Mouse (Mus musculus): ENCODE results near the gene 1700113H08Rik. TPM values are rescaled to one million over a fixed set of nuclear protein-coding genes. Genes with fewer than 3 reads are reported as not detected.

1700113H08Rik gene
- total and polyA plus RNA-seq, 2 experiments from 2014 or later, result 0.25 to 0.89 TPM

- H3K9ac ChIP-seq (replicated peaks; ENCODE audit: low read length), result no peak overlapping the region
- DNase-seq (ENCODE audit: low spot score), result peak; percentile 20
- no peak for ATAC-seq
- 64% methylated on average over 10 of the region's 10 CpGs for WGBS
- H3K36me3 ChIP-seq (ENCODE audit: insufficient read depth, low read length), result no peaks in the 10 kb centered on the region
- no peak overlapping the region for H3K4me3 ChIP-seq (ENCODE audit: low read length)
- no peak overlapping the region for H3K27ac ChIP-seq
- no peak overlapping the region for H3K4me2 ChIP-seq (ENCODE audit: low read depth, low read length)
- TF ChIP-seq CTCF (IDR thresholded peaks at IDR 0.05; ENCODE audit: low read depth), result no peak
- H3K4me1 ChIP-seq (ENCODE audit: insufficient read depth, low read length), result no peaks in the 10 kb centered on the region
- H3K27me3 ChIP-seq (ENCODE audit: insufficient read depth, low read length), result no peaks in the 10 kb centered on the region
- H3K9me3 ChIP-seq (ENCODE audit: low read length), result no peaks in the 10 kb centered on the region
These were observed 51.4 kb downstream of the 1700113H08Rik start for GRCm38 (mm10) chr10:87109038-87109771.

GRCm38 (mm10) chr10:87110909-87111308 is 53.1 kb downstream of the 1700113H08Rik start:
- 76% methylated on average over 3 of the region's 3 CpGs for WGBS

DNA sequence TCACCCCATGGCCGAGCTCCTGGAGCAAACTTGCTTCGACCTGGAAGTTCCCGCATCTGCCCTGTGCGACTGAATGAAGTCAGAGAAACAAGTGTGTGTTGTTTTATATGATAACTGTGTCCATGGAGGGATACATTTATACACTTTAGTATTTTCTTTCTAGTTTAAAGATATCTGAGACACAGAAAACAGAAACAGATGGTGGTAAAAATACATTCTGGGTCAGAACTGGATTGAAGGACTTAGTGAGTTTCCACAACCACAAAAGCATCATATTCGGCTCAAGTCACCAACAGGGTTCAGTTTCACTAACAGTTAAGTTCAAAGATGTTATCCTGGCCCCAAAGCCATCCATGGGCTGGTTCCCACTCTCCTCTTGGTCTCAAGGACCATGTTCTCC is 67.2 kb downstream of the 1700113H08Rik start:
- Histone ChIP-seq H3K9me3 (ENCODE audit: low read length) (no peaks in the 10 kb centered on the region), H3K36me3 (ENCODE audit: insufficient read depth, low read length) (no peaks in the 10 kb centered on the region), H3K27ac (no peak overlapping the region), H3K4me2 (ENCODE audit: low read depth, low read length) (no peak overlapping the region), H3K9ac (replicated peaks; ENCODE audit: low read length) (no peak overlapping the region), H3K4me3 (ENCODE audit: low read length) (no peak overlapping the region), H3K27me3 (ENCODE audit: insufficient read depth, low read length) (no peaks in the 10 kb centered on the region), H3K4me1 (ENCODE audit: insufficient read depth, low read length) (no peaks in the 10 kb centered on the region)
- WGBS, result 94% methylated on average over 5 of the region's 5 CpGs
- TF ChIP-seq CTCF (IDR thresholded peaks at IDR 0.05; ENCODE audit: low read depth), result no peak
- ATAC-seq, result no peak
- no peak for DNase-seq (ENCODE audit: low spot score)

More at GRCm38 (mm10) chr10:87110909-87111308, 53.1 kb downstream of the 1700113H08Rik start:
- Histone ChIP-seq H3K4me2 (ENCODE audit: low read depth, low read length) (no peak overlapping the region), H3K4me3 (ENCODE audit: low read length) (no peak overlapping the region), H3K9ac (replicated peaks; ENCODE audit: low read length) (no peak overlapping the region), H3K27ac (no peak overlapping the region), H3K9me3 (ENCODE audit: low read length) (no peaks in the 10 kb centered on the region), H3K27me3 (ENCODE audit: insufficient read depth, low read length) (no peaks in the 10 kb centered on the region), H3K4me1 (ENCODE audit: insufficient read depth, low read length) (no peaks in the 10 kb centered on the region), H3K36me3 (ENCODE audit: insufficient read depth, low read length) (no peaks in the 10 kb centered on the region)
- DNase-seq (ENCODE audit: low spot score) (peak; percentile 11), ATAC-seq (0 out of 2 replicates have a peak, but pooled peaks have one; percentile 32)
- TF ChIP-seq CTCF (IDR thresholded peaks at IDR 0.05; ENCODE audit: low read depth), result no peak

- peak; percentile 56 for TF ChIP-seq CTCF (IDR thresholded peaks at IDR 0.05; ENCODE audit: low read depth)
- H3K4me1 ChIP-seq (ENCODE audit: insufficient read depth, low read length), result no peaks in the 10 kb centered on the region
- ATAC-seq, result no peak
These were observed 68.5 kb downstream of the 1700113H08Rik start for GRCm38 (mm10) chr10:87126186-87126824.

DNA sequence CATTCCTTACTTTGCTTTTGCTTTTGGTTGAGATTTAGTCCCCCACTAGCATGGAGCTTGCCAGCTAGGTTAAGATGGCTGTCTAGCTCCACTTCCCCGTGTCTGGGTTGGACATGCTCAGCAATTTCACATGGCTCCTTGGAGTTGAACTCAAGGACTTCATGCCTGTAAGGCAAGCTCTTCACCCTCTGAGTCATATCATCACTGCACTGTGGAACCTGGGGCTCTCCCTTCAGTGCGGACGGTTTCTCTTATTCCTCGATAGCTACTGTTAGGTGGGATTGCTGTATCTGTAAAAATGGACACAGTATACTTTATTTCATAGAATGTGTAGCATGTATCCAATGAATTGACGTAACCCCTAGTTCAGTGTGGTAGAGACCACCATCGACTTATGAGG is 93.2 kb downstream of the 1700113H08Rik start:
- DNase-seq (ENCODE audit: low spot score) (no peak), ATAC-seq (no peak)
- Histone ChIP-seq H3K9ac (replicated peaks; ENCODE audit: low read length) (no peak overlapping the region), H3K27ac (no peak overlapping the region), H3K4me1 (ENCODE audit: insufficient read depth, low read length) (no peaks in the 10 kb centered on the region), H3K27me3 (ENCODE audit: insufficient read depth, low read length) (no peaks in the 10 kb centered on the region), H3K4me3 (ENCODE audit: low read length) (no peak overlapping the region), H3K4me2 (ENCODE audit: low read depth, low read length) (no peak overlapping the region), H3K9me3 (ENCODE audit: low read length) (0 out of 2 replicates have a peak, but pooled peaks cover 3% of the 10 kb centered on the region), H3K36me3 (ENCODE audit: insufficient read depth, low read length) (no peaks in the 10 kb centered on the region)
- WGBS, result 96% methylated on average over 6 of the region's 6 CpGs
- TF ChIP-seq CTCF (IDR thresholded peaks at IDR 0.05; ENCODE audit: low read depth), result no peak

More at GRCm38 (mm10) chr10:87126186-87126824, 68.5 kb downstream of the 1700113H08Rik start:
- Histone ChIP-seq H3K27me3 (ENCODE audit: insufficient read depth, low read length) (no peaks in the 10 kb centered on the region), H3K27ac (no peak overlapping the region), H3K9ac (replicated peaks; ENCODE audit: low read length) (no peak overlapping the region), H3K9me3 (ENCODE audit: low read length) (no peaks in the 10 kb centered on the region), H3K4me3 (ENCODE audit: low read length) (no peak overlapping the region), H3K4me2 (ENCODE audit: low read depth, low read length) (no peak overlapping the region), H3K36me3 (ENCODE audit: insufficient read depth, low read length) (no peaks in the 10 kb centered on the region)
- no peak for DNase-seq (ENCODE audit: low spot score)
- 83% methylated on average over 12 of the region's 12 CpGs for whole genome bisulfite sequencing

DNA sequence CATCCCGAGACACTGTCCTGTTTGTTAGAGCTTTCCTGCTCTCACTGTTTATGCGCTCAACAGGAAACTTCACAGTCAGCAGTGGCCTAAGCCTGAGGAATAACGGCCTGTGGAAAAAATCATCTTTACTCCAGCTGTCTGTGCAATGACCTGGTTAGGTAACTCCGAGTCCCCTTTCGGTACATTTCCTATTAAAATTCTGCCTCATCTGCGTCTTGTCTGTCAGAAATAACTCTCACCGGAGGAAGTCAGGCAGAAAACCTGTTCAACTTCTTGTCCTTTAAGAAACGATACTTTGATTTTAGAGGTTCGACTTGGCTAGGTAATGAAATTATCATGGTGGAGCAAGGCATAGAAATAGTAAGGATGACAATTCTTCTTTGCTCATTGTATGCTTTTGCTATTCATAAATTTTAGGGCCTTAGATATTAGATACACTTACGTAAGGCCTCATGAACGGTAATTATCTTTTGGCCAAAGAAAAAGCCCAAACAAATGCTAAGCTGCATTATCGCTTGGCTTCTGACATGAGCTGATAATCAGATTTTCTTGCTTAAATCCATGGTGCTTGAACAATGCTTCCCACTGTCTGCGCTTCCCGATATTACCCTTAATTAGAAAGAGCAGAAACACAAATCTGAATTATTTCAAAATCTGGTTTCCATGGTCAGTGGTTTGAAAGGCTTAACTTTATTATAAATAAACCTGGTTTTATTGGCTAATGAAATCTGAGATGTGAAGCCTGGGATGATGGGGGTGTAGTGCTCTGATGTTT is 96.1 kb downstream of the 1700113H08Rik start:
- WGBS, result 60% methylated on average over 14 of the region's 14 CpGs
- DNase-seq (ENCODE audit: low spot score), result peak; percentile 17
- H3K4me3 ChIP-seq (ENCODE audit: low read length), result no peak overlapping the region

More for the DNA sequence above, 96.1 kb downstream of the 1700113H08Rik start:
- Histone ChIP-seq H3K4me1 (ENCODE audit: insufficient read depth, low read length) (no peaks in the 10 kb centered on the region), H3K27me3 (ENCODE audit: insufficient read depth, low read length) (no peaks in the 10 kb centered on the region), H3K4me2 (ENCODE audit: low read depth, low read length) (no peak overlapping the region), H3K9me3 (ENCODE audit: low read length) (0 out of 2 replicates have a peak, but pooled peaks cover 3% of the 10 kb centered on the region), H3K27ac (no peak overlapping the region), H3K9ac (replicated peaks; ENCODE audit: low read length) (no peak overlapping the region), H3K36me3 (ENCODE audit: insufficient read depth, low read length) (no peaks in the 10 kb centered on the region)
- TF ChIP-seq CTCF (IDR thresholded peaks at IDR 0.05; ENCODE audit: low read depth), result no peak
- ATAC-seq, result no peak
